8 mouse cellular contexts compared by ENCODE assay signal in genomic region chr11:30986625-30987017, GRCm38 (mm10). TPM values are rescaled to one million over a fixed set of nuclear protein-coding genes. Genes with fewer than 3 reads are reported as not detected.
A peak's percentile ranks its signal among the peaks of the same experiment; 100 is the strongest.
DNase-seq lines count a peak whose midpoint lies in the region; ATAC-seq and TF ChIP-seq lines count a peak whose summit lies in the region.

No protein-coding gene starts in this region.

- DNase-seq in layer of hippocampus, adult 2 months (ENCODE audit: low spot score in 2 of 2): no peak
- DNase-seq in layer of hippocampus, postnatal 14 days (ENCODE audit: low spot score in 2 of 2): no peak
- DNase-seq in adrenal gland, postnatal 14 days: no peak
- no peak for DNase-seq in layer of hippocampus, postnatal 25 days (ENCODE audit: extremely low spot score in 1 of 2, low spot score in 1 of 2)
- no peak for DNase-seq in thymus, postnatal 0 days (ENCODE audit: low spot score)

- no peak for TF ChIP-seq CTCF in layer of hippocampus, adult 2 months (conservative IDR thresholded peaks at IDR 0.05)

- ATAC-seq in common myeloid progenitor, adult 5-6 weeks (replicated peaks; ENCODE audit: low read depth, poor library complexity, severe bottlenecking): peak; percentile 40
- ATAC-seq in hematopoietic stem cell, adult 5-6 weeks (replicated peaks in 1 of 2; ENCODE audit: insufficient read depth in 1 of 2, low FRiP score in 2 of 2, low TSS enrichment in 1 of 2, low read depth in 1 of 2, poor library complexity in 2 of 2, severe bottlenecking in 2 of 2): peak; percentile 44 to 49; a peak in 3 of 4 replicates
- peak; percentile 13; the same call in 1 of the 2 replicates for ATAC-seq in megakaryocyte, adult 5-6 weeks (ENCODE audit: poor library complexity, severe bottlenecking)

- H3K27ac ChIP-seq in layer of hippocampus, adult 2 months: peak overlapping the region; percentile 94

- H3K4me3 ChIP-seq in layer of hippocampus, adult 2 months: peak overlapping the region; percentile 92

RNA-seq across cellular contexts. Expression of gene Chac2, which starts 0.5 kb away (rescaled TPM):
- total RNA-seq in layer of hippocampus, adult 2 months (2021): 10 to 100 TPM; 12.7 to 14.6 TPM
- 10 to 100 TPM; 14.8 to 17.5 TPM for total RNA-seq in layer of hippocampus, postnatal 14 days (2021)
- total RNA-seq in common myeloid progenitor, adult 5-6 weeks (2017): 19.2 and 22.8 TPM in 2 replicates
- 16.8 and 19.2 TPM in 2 replicates for total RNA-seq in hematopoietic stem cell, adult 5-6 weeks (2017)
- total RNA-seq in megakaryocyte, adult 5-6 weeks (2015): 6.4 and 8.0 TPM in 2 replicates
- total RNA-seq in megakaryocyte, adult 5-6 weeks (2017): 22.8 and 25.3 TPM in 2 replicates
- total RNA-seq in adrenal gland, postnatal 14 days (2021): 12.5 and 14.4 TPM in 2 replicates
- 10 to 100 TPM; 15.6 to 16.7 TPM for total RNA-seq in layer of hippocampus, postnatal 25 days (2021)
- 12.5 and 13.3 TPM in 2 replicates for polyA plus RNA-seq in thymus, postnatal 0 days (2015; fragmentation: Nextera tagmentation; extraction: Ambion mirVana)

RNA-seq across cellular contexts. Expression of gene Erlec1, which starts 32.5 kb away (rescaled TPM):
- 10 to 100 TPM; 52.7 to 56.8 TPM for total RNA-seq in layer of hippocampus, adult 2 months (2021)
- total RNA-seq in layer of hippocampus, postnatal 14 days (2021): 10 to 100 TPM; 58.7 to 59.2 TPM
- 41.2 and 43.9 TPM in 2 replicates for total RNA-seq in common myeloid progenitor, adult 5-6 weeks (2017)
- total RNA-seq in hematopoietic stem cell, adult 5-6 weeks (2017): 17.3 and 32.5 TPM in 2 replicates
- total RNA-seq in megakaryocyte, adult 5-6 weeks (2015): 36.9 and 37.6 TPM in 2 replicates
- total RNA-seq in megakaryocyte, adult 5-6 weeks (2017): 19.6 and 29.1 TPM in 2 replicates
- 54.5 and 67.3 TPM in 2 replicates for total RNA-seq in adrenal gland, postnatal 14 days (2021)
- total RNA-seq in layer of hippocampus, postnatal 25 days (2021): 10 to 100 TPM; 49.4 to 53.7 TPM
- polyA plus RNA-seq in thymus, postnatal 0 days (2015; fragmentation: Nextera tagmentation; extraction: Ambion mirVana): 9.2 and 10.5 TPM in 2 replicates
